Mouse (Mus musculus) bone marrow, adult 2 months (tissue): ENCODE data around the gene Spg7. TPM values are rescaled to one million over a fixed set of nuclear protein-coding genes. Genes with fewer than 3 reads are reported as not detected.
A peak's percentile ranks its signal among the peaks of the same experiment; 100 is the strongest.

ENCODE experiments used
- H3K27ac ChIP-seq: fragments of 200-500 bp; 2 replicates; pipeline ENCODE4 v1.5.1; 2012; ENCODE audit warnings: low read depth, mild to moderate bottlenecking, control low read depth, inconsistent platforms, low read length; ENCODE audit not compliant: control insufficient read depth, poor library complexity, insufficient read depth
- H3K4me1 ChIP-seq: fragments of 200-500 bp; 2 replicates; pipeline ENCODE4 v1.6.1; 2011; ENCODE audit warnings: low read length; ENCODE audit not compliant: control insufficient read depth, insufficient read depth
- H3K4me3 ChIP-seq: fragments of 200-500 bp; replicated peaks from 2 replicates; pipeline ENCODE3; 2011; ENCODE audit warnings: mild to moderate bottlenecking, low read depth, low read length, control low read depth; ENCODE audit not compliant: control insufficient read depth
- CTCF ChIP-seq: fragments of 200-500 bp; IDR thresholded peaks from 2 replicates; pipeline ENCODE4 v1.5.1; 2011; ENCODE audit warnings: low read length, control low read depth; ENCODE audit not compliant: control insufficient read depth, insufficient read depth
- POLR2A ChIP-seq: fragments of 200-500 bp; IDR thresholded peaks from 2 replicates; pipeline ENCODE4 v1.6.1; 2011; ENCODE audit warnings: low read depth, mild to moderate bottlenecking, control low read depth, low read length, borderline replicate concordance; ENCODE audit not compliant: control insufficient read depth
- whole genome bisulfite sequencing: fragments of 180-500 bp; shearing (Covaris S2); methylation state at CpG from one replicate; pipeline ENCODE4 v1.1.7; 2018; 5-methylcytosine and 5-hydroxymethylcytosine counted together
- polyA plus RNA-seq: library from polyadenylated mRNA; stranded (reverse); fragments of >200 nt; gene quantifications from 2 replicates; pipeline ENCODE4 v1.2.4, GENCODE M21; 2011; ENCODE audit warnings: low replicate concordance; ENCODE audit not compliant: missing spikeins, insufficient read depth, insufficient read length

Gene Spg7
- polyA plus RNA-seq, 1 experiment = 74.6 TPM

DNA sequence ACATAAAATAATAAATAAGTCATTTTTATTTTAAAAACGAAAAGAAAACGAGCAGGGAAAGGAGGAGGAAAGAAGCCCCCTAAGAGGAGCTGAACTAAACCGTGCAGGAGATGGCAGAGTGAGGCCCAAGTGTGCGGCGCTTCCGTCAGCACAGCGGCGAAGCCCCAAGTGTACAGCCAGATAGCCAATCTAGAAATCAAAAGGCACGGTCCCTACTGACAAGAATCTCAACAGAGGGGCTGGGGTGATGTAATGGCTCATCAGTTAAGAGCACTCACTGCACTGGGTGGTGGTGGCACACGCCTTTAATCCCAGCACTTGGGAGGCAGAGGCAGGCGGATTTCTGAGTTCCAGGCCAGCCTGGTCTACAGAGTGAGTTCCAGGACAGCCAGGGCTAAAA, 25.3 kb upstream of the Spg7 start:
- Histone ChIP-seq H3K4me1 (peaks cover 13% of the 10 kb centered on the region), H3K4me3 (no peak overlapping the region)
- 51% methylated on average over 11 of the region's 11 CpGs for WGBS

DNA sequence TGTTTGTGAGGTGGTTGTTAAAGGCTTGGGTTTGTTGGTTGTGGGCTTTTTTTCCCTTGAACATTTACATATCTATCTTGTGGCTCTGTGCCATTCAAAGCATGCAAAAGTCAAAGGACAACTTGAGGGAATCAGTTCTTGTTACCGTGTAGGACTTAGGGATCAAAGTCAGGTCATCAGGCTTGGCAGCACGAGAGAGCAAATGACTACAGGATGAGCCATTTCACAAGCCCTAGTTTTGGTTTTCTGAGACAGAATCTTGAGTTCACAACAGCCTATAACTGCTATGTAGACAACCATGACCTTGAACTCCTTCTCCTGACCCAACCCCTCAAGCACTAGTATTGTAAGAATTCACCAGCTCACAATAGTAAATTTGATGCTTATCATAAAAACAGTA, 24.4 kb upstream of the Spg7 start:
- Histone ChIP-seq H3K4me3 (no peak overlapping the region), H3K27ac (no peak overlapping the region), H3K4me1 (peaks cover 13% of the 10 kb centered on the region)
- whole genome bisulfite sequencing = 28% methylated on average over 2 of the region's 2 CpGs
- TF ChIP-seq POLR2A (no peak), CTCF (no peak)

More for the DNA sequence above, 25.3 kb upstream of the Spg7 start:
- H3K27ac ChIP-seq = peak overlapping the region; percentile 59
- TF ChIP-seq CTCF (no peak), POLR2A (no peak)

DNA sequence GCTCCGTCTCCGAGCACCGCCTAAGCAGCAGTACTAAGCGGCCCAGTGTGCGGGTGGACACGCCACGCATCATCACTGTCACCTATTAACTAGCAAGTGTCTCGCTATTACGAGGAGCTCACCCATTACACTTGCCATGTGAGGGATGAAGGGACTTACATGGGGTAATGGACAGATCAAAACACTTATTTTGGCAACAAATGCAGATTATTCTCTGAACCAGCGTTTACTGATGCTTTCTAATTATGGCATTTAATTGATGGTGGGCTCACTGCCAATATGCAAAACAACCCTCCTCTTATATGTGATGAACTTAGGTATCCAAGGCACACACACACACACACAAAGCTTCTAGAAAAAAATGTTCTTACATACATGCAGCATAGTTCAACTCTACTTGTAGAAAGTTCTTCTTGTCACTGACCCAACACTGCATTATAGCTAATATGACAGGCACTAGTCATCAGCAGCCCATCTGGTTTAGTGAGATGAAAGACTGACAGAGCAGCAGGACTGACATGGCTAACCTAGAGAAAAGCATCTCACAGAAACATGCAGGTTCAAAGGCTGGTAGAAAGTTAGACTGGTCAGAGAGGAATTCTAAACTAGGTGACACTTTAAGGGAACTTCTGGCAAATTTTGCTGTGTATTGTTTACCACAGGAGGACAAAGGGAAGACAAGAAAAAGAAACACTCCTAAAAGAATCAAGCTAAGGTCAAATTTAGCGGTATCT, 23.2 kb upstream of the Spg7 start:
- Histone ChIP-seq H3K4me3 (no peak overlapping the region), H3K4me1 (peaks cover 13% of the 10 kb centered on the region), H3K27ac (no peak overlapping the region)
- 77% methylated on average over 11 of the region's 11 CpGs for WGBS
- TF ChIP-seq POLR2A (no peak), CTCF (no peak)

DNA sequence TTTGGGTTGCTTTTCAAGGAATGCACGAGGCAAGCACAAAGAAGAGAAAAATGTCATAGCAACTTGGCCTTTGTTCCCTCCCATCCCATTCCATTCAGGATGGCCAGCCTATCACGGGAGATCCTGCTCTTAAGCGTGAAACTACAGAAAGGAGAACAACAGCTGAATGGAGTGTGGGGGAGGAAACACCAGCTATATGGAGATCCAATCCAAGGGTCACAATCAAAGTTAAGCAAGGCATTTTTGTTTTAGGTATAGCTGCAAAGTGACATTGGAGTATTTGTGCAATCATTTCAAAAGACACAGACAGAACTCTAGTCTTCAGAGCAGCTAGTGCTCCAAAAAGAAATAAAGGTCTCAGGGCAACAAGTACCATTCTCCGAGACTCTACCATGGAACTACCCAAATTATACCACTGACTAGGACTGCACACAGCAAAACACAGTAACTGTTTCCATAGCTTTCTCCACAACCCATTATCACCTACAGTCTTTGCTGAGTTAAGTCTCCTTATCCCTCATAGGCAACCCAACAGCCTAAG, 22.6 kb upstream of the Spg7 start:
- H3K4me3 ChIP-seq = peak overlapping the region; percentile 26
- TF ChIP-seq CTCF (no peak), POLR2A (no peak)
- WGBS = 7% methylated on average over 4 of the region's 4 CpGs
- H3K4me1 ChIP-seq = peaks cover 13% of the 10 kb centered on the region
- H3K27ac ChIP-seq = no peak overlapping the region

DNA sequence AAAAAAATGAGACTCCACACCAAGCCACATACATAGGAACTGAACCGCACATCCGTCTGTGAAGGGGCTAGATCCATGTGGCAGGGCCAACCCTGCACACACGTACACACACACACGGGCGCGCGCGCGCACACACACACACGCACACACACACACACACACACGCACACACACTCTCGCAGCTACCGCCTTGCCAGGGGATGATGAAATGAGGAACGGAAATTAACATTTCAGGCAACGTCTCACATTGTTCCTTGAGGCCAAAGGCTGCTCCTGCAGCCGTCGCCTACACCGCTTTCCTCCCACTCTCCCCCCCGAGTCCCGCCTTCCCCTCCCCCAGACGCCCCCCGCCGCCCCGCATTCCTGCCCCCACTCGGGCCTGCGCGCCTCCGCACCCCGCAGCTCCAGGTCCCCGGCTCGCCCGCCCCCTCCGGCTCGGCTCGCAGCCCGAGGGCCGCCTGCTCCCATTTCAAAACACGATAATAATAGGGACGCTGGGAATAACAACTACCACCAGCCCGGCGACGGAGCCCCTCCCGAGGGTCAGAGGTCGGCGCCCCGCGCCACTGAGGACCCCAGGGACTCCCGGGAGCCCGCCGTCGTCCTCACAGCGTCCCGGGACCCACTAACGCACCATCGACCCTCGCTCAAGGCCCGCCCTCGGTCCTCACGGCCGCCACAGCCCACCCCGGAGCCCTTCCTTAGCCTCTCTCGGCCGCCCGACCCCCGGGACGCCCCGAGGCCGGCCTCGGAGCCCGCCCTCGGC, 21.6 kb upstream of the Spg7 start:
- peaks cover 11% of the 10 kb centered on the region for H3K4me1 ChIP-seq
- under 1% methylated on average over 71 of the region's 71 CpGs for WGBS
- H3K27ac ChIP-seq = peak overlapping the region; percentile 98
- peak overlapping the region; percentile 92 for H3K4me3 ChIP-seq
- TF ChIP-seq POLR2A = peak; percentile 64
- peak; percentile 30; the same call in 1 of the 2 replicates for TF ChIP-seq CTCF

DNA sequence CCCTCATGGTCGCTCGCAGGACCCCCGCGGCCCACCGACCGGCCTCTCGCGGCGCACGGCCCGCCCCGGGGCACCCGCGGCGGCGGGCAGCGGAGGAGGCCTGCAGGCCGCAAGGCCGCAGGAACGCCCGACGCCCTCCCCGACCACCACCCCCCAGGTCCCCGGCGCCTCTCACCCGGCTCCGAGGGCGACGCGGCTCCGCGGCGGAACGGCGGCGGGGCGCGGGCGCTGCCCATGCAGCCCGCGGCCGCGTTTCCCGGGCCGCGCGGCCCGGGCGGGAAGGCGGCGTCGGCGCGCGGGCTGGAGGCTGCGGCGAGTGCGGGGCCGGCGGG, 21.0 kb upstream of the Spg7 start:
- peaks cover 11% of the 10 kb centered on the region for H3K4me1 ChIP-seq
- under 1% methylated on average over 60 of the region's 60 CpGs for WGBS
- TF ChIP-seq CTCF (no peak), POLR2A (no peak)
- H3K27ac ChIP-seq = peak overlapping the region; percentile 98
- peak overlapping the region; percentile 78 for H3K4me3 ChIP-seq

DNA sequence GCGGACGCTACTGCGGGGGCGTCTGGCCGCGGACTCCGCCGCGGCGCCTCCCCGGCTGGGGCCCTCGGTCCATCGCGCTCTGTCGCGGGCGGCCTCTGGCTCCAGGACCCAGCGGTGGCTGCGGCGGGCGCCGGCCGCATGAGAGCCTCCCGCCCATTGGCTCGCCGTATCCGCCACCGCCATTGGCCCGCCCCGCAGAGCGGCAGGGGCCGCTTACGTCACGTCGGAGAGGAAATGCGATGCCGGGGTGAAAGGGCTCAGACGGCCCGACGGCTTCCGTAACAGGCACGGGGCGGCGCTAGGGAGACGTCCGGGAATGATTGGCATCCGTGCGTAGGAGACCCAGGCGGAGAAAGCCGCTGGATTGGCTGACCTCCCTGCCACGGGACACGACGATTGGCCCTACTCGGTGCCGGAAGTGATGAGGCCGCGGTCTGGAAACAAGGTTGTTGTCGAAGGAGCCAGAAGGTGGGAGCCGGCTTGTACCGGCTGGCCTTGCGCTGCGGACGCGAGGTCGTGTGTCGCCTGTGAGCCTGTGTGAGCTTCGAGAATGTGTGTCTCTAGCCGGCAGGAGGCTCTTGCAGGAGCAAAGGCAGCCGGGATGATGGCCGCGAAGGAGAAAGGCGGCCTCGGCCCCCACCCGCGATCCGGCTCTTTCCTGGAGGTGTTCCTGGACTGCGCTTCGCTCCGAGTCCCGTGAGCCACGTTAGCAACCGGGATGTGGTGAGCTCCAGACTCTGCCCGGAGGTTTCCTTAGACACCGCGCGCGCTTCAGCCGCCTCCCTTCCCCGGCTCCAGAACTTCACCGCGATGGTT, 20.4 kb upstream of the Spg7 start, which contains the start of gene Ankrd11:
Ankrd11 (minus strand) TSS at position 120 of the 816 bp plus-strand sequence.
- under 1% methylated on average over 89 of the region's 91 CpGs for WGBS
- TF ChIP-seq POLR2A (peak; percentile 100), CTCF (0 out of 2 replicates have a peak, but pooled peaks have one; percentile 20)
- Histone ChIP-seq H3K27ac (peak within 1 kb of the TSS; percentile 100), H3K4me1 (peaks cover 6% of the 10 kb centered on the region), H3K4me3 (peak within 1 kb of the TSS; percentile 94)

DNA sequence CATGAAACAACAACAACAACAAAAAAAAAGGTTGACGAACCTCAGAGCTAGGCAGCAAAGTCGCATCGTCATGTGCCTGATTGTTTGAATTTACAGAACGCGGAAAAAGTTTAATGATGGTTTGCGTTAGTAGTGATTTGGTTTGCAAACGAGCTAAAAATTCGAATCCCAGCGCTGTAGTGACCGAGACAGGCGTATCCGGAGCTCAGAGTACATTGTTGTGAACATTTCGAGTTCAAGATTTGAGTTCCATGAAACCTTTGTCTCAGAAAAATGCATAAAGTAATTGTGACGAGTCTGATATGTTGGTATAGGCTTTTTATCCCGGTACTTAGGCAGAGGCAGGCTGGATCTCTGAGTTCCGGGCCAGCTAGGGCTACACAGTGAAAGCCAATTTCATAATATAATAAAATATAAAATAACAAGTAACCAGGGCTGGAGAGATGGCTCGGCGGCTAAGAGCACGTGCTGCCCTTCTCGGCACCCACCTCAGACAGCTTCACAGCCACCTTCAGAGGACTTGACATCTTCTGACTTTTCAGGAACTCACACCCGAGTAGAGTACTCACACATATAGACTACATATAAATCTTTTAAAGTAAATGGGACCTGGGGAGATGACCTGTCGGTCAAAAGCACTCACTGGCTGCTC, 19.6 kb upstream of the Spg7 start:
- WGBS = 5% methylated on average over 22 of the region's 22 CpGs
- Histone ChIP-seq H3K4me1 (peaks cover 4% of the 10 kb centered on the region; the same call in 1 of the 2 replicates), H3K4me3 (peak overlapping the region; percentile 94), H3K27ac (peak overlapping the region; percentile 100)
- no peak for TF ChIP-seq CTCF
- no peak for TF ChIP-seq POLR2A
